Mouse (Mus musculus): ENCODE data around the gene Myo1h. TPM values are rescaled to one million over a fixed set of nuclear protein-coding genes. Genes with fewer than 3 reads are reported as not detected.

Myo1h gene
- polyA plus RNA-seq, 1 experiment: 2.5 TPM

DNA sequence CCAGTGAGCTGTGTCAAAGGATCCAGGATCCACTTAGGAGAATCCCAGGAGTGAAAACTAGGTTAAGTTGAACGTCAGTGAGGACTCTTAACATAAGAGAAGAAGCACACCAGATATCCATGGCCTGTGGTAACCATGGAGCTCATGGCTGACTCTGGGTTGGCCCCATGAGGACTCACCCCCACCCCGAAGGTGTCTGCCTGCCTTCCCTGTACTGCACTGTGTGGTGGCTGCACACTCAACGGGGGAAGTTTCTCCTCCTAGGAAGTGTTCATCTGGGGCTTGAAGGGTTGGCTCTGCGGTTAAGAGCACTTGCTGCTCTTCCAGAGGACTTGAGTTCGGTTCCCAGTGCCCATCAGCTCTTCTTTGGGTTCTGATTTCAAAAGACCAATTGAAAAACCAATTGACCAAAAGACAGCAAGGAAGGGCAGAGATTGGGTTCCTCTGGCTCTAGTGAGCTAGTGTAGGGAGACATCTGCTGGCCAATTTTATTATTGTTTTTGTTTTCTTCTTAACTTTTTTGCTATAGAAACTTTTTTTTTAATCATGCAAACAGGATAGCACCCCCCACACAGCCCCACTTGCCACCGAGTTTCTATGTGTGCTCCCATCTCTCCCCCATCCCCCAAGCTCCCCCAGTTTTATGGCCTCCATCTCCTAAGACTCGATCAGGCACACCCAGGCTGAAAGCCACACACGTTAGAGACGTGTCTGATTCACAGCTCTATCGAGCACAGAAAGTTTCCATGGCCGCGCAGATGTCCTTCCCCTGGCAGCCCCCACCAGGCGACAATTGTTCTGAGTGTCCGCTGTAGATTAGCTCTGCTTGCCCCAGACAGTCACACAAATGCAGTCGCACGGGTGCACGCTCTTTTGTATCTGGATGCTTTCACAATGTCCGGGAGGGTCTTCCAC is 20.1 kb downstream of the Myo1h start:
- TF ChIP-seq POLR2A (IDR thresholded peaks at IDR 0.05; ENCODE audit: low read depth, low read length): no peak
- 0 out of 2 replicates have a peak, but pooled peaks have one; percentile 8 for TF ChIP-seq CTCF (IDR thresholded peaks at IDR 0.05; ENCODE audit: borderline replicate concordance, insufficient read depth, low read length)
- H3K4me1 ChIP-seq (ENCODE audit: control insufficient read depth, insufficient read depth, low read length): no peaks in the 10 kb centered on the region
- no peak overlapping the region for H3K27ac ChIP-seq (ENCODE audit: insufficient read depth, low read length)
- no peak overlapping the region for H3K4me3 ChIP-seq (ENCODE audit: insufficient read depth, low read length)

DNA sequence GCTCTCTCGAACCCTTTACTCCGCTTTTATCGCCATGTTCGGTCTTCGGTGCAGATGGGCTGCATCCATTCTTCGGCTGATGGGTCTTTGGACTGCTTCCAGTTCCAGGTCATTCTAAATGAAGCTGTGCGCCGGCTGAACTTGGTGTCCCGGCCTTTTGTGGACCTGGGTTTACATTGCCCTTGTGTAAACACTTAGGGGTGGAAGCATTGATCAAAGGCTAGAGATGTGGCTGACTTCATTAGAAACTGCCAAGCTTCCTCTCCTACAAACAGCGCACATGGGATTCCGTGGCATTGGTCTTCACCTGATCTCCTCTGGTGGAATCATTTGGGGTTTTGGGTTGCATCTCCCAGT is 20.7 kb downstream of the Myo1h start:
- H3K4me3 ChIP-seq (ENCODE audit: insufficient read depth, low read length): no peak overlapping the region
- H3K4me1 ChIP-seq (ENCODE audit: control insufficient read depth, insufficient read depth, low read length): no peaks in the 10 kb centered on the region
- no peak overlapping the region for H3K27ac ChIP-seq (ENCODE audit: insufficient read depth, low read length)
- TF ChIP-seq CTCF (IDR thresholded peaks at IDR 0.05; ENCODE audit: borderline replicate concordance, insufficient read depth, low read length): no peak
- no peak for TF ChIP-seq POLR2A (IDR thresholded peaks at IDR 0.05; ENCODE audit: low read depth, low read length)

DNA sequence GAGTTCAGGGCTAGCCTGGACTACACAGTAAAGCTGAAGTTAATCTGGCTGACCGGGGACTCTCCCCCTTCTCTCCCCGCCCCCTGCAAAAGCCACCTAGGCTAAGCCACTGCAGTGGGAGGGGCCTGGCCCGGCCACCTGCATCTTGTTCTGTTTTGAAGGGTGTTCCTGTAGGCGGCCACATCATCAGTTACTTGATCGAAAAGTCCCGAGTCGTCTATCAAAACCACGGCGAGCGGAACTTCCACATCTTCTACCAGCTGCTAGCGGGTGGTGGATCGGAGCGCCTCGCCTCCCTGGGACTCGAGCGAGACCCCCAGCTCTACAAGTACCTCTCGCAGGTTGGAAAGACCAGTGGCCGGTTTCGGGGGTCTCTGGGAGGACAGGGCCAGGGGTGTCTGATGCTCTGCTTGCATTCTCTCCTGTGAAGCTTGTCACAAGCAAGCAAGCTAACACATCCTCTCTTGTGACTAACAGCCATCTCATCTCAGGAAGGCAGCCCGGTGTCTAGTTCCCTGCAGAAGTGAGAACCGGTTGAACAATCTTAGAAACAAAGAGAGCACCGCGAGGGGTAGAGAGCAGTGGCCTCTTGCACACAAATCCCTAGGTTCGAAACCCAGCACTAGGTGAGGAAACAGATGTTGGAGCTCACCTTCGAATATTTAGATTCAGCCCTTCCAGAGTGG is 34.3 kb downstream of the Myo1h start:
- no peak overlapping the region for H3K4me3 ChIP-seq (ENCODE audit: insufficient read depth, low read length)
- H3K4me1 ChIP-seq (ENCODE audit: control insufficient read depth, insufficient read depth, low read length): no peaks in the 10 kb centered on the region
- no peak overlapping the region for H3K27ac ChIP-seq (ENCODE audit: insufficient read depth, low read length)
- TF ChIP-seq POLR2A (IDR thresholded peaks at IDR 0.05; ENCODE audit: low read depth, low read length) (no peak), CTCF (IDR thresholded peaks at IDR 0.05; ENCODE audit: borderline replicate concordance, insufficient read depth, low read length) (no peak)

DNA sequence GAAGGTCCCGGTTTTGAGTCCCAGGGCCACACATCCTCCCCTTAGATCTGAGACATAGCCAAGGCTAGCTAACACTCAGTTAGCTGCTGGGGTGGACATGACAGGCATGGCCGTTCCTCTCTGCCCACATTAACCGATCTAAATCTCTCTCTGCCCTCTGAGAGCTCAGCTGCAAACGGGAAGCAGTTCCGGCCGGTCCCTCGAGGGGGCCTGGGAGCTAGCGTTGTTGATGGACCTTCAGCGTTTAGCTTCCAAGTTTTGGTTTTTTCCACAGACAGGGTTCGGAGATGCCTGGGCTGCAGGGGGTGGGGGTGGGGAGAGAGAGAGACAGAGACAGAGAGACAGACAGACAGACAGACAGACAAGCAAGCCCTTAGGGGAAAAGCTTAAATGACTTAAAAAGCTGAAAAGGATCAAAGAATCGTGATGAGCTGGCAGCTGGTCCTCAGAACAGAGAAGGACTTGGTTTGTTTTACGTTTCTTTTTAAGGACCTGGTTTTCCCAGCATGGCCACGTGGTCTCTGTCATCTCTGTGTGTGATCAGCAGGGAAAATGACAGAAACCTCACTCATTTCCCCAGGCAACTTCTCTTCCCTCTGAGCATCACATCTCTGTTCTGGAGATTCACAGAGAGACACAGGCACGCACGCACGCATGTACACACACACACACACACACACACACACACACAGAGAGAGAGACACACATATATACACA is 35.0 kb downstream of the Myo1h start:
- Histone ChIP-seq H3K27ac (ENCODE audit: insufficient read depth, low read length) (no peak overlapping the region), H3K4me1 (ENCODE audit: control insufficient read depth, insufficient read depth, low read length) (no peaks in the 10 kb centered on the region), H3K4me3 (ENCODE audit: insufficient read depth, low read length) (no peak overlapping the region)
- TF ChIP-seq CTCF (IDR thresholded peaks at IDR 0.05; ENCODE audit: borderline replicate concordance, insufficient read depth, low read length) (peak; percentile 11; the same call in 1 of the 2 replicates), POLR2A (IDR thresholded peaks at IDR 0.05; ENCODE audit: low read depth, low read length) (no peak)

DNA sequence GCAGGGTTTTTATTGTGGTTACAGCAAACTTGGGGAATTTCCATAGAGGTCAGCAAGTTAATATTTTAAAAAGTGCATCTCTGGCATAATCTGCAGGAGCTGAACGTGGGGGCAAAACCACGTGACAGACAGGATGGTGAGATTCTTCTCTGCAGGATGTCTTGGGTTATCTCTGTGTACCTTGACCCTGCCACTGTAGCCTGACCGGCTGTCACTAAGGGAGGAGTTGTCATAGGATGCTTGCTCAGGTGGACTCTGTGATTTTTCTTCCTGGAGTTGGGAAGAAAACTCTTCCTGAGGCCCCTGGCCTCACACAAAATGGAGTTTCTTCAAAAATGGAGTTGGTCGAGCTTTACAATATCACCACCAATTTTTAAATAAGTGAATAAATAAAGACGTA is 54.0 kb downstream of the Myo1h start:
- Histone ChIP-seq H3K4me3 (ENCODE audit: insufficient read depth, low read length) (no peak overlapping the region), H3K4me1 (ENCODE audit: control insufficient read depth, insufficient read depth, low read length) (no peaks in the 10 kb centered on the region), H3K27ac (ENCODE audit: insufficient read depth, low read length) (no peak overlapping the region)
- TF ChIP-seq CTCF (IDR thresholded peaks at IDR 0.05; ENCODE audit: borderline replicate concordance, insufficient read depth, low read length) (no peak), POLR2A (IDR thresholded peaks at IDR 0.05; ENCODE audit: low read depth, low read length) (no peak)

DNA sequence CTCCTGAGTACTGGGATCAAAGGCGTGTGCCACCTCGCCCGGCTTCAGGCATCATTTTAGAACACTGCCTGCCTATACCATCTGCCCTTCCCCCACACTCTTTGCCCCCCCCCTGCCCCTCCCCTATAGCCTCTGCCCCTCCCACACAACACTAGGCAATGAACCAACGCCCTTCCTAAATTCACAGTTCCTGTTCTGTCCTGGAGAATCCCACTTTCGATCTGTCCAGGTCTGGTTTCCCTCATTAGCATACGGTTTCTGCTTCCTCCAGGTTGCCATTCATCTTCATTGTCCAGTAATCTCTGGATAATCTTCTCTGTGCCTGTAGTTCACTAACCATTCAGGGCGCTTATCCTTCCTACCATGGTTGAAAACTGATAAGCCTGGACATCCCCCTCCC is 54.6 kb downstream of the Myo1h start:
- TF ChIP-seq POLR2A (IDR thresholded peaks at IDR 0.05; ENCODE audit: low read depth, low read length) (no peak), CTCF (IDR thresholded peaks at IDR 0.05; ENCODE audit: borderline replicate concordance, insufficient read depth, low read length) (no peak)

DNA sequence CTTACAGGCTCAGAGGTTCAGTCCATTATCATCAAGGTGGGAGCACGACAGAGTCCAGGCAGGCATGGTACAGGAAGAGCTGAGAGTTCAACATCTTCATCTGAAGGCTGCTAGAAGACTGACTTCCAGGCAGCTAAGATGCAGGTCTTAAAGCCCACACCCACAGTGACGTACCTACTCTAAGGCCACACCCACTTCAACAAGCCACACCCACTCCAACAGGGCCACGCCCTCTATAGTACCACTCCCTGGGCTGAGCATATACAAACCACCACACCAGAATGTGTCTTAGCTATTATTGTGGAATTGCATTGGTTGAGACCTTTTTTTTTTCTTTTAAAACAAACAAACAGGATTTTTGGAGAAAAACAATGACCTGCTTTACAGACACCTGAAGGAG is 56.6 kb downstream of the Myo1h start:
- Histone ChIP-seq H3K4me1 (ENCODE audit: control insufficient read depth, insufficient read depth, low read length) (no peaks in the 10 kb centered on the region), H3K4me3 (ENCODE audit: insufficient read depth, low read length) (no peak overlapping the region), H3K27ac (ENCODE audit: insufficient read depth, low read length) (no peak overlapping the region)
- TF ChIP-seq CTCF (IDR thresholded peaks at IDR 0.05; ENCODE audit: borderline replicate concordance, insufficient read depth, low read length): no peak
- TF ChIP-seq POLR2A (IDR thresholded peaks at IDR 0.05; ENCODE audit: low read depth, low read length): no peak

More for the DNA sequence above, 54.6 kb downstream of the Myo1h start:
- Histone ChIP-seq H3K4me1 (ENCODE audit: control insufficient read depth, insufficient read depth, low read length) (no peaks in the 10 kb centered on the region), H3K27ac (ENCODE audit: insufficient read depth, low read length) (no peak overlapping the region), H3K4me3 (ENCODE audit: insufficient read depth, low read length) (no peak overlapping the region)

DNA sequence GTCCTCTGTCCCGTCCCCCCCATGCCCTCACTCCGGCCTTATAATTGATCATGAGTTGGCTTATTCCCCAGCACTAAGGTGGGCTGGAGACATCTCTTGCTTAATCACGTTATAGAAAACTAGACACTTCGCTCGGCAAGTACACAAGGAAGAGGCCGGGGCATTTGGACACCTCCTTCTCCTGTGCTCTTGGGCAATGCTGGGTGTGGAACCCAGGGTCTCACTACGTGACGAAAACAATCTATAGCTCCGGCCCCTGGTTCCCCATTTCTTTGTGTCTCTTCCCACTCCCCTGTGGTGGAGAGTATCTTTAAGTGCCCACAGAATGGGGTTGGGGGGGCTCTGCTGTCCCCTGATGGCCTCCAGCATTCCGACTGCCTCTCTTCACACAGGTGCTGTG is 58.0 kb downstream of the Myo1h start:
- no peak overlapping the region for H3K27ac ChIP-seq (ENCODE audit: insufficient read depth, low read length)
- H3K4me1 ChIP-seq (ENCODE audit: control insufficient read depth, insufficient read depth, low read length): no peaks in the 10 kb centered on the region
- TF ChIP-seq POLR2A (IDR thresholded peaks at IDR 0.05; ENCODE audit: low read depth, low read length) (no peak), CTCF (IDR thresholded peaks at IDR 0.05; ENCODE audit: borderline replicate concordance, insufficient read depth, low read length) (no peak)
- H3K4me3 ChIP-seq (ENCODE audit: insufficient read depth, low read length): no peak overlapping the region

DNA sequence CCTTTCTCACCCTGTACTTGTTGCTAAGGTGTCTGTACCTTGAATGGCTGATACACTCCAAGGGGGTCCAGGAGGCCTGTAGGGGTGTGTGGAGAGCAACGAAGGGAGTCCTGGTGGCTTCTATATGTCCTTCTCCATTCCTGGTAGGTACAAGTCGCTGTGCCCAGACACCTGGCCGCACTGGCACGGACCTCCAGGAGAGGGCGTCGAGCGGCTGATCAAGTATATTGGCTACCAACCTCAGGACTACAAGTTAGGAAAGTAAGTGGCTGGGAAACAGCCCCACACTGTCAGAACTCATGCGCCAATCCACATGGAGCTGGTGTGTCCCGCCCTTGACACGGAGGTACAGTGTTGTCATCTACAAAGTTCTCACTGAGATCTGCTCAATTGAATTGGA is 62.5 kb downstream of the Myo1h start:
- Histone ChIP-seq H3K4me3 (ENCODE audit: insufficient read depth, low read length) (no peak overlapping the region), H3K27ac (ENCODE audit: insufficient read depth, low read length) (no peak overlapping the region), H3K4me1 (ENCODE audit: control insufficient read depth, insufficient read depth, low read length) (no peaks in the 10 kb centered on the region)
- no peak for TF ChIP-seq POLR2A (IDR thresholded peaks at IDR 0.05; ENCODE audit: low read depth, low read length)
- TF ChIP-seq CTCF (IDR thresholded peaks at IDR 0.05; ENCODE audit: borderline replicate concordance, insufficient read depth, low read length): peak; percentile 12; the same call in 1 of the 2 replicates

Data from embryonic fibroblast, embryonic 13.5 days (primary cell).